Mouse (Mus musculus): ENCODE measurements around the gene Prss2. TPM values are rescaled to one million over a fixed set of nuclear protein-coding genes. Genes with fewer than 3 reads are reported as not detected.

The Prss2 gene
- polyA plus RNA-seq, 1 experiment from 2014 or later, result not detected

DNA sequence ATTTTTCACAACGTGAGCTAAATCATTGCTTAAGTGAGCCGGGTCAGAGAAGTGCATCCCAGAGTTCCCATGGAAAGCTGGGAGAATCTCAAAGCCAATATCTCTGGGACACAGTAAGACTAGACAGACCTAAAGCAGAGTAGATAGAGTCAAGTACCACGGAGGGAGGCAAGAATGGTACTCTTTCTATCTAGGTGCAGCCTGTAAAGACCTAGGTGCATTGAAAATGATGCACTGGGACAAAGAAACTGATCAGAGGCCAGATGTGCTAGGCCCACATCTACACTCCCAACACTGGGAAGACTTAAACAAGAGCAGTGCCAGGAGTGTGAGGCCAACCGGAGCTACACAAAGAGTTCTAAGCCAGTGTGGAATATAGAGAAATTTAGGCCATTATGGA is 23.7 kb downstream of the Prss2 start:
- H3K4me3 ChIP-seq (ENCODE audit: low read depth, low read length), result no peak overlapping the region
- H3K9ac ChIP-seq (ENCODE audit: low read depth, low read length), result no peak overlapping the region
- peaks cover 17% of the 10 kb centered on the region for H3K27me3 ChIP-seq (replicated peaks; ENCODE audit: control insufficient read depth, insufficient read depth, low read length)
- H3K4me1 ChIP-seq (ENCODE audit: control insufficient read depth, insufficient read depth, low read length), result 0 out of 2 replicates have a peak, but pooled peaks cover 3% of the 10 kb centered on the region
- H3K9me3 ChIP-seq (ENCODE audit: control insufficient read depth, low read length), result no peaks in the 10 kb centered on the region
- H3K27ac ChIP-seq (replicated peaks; ENCODE audit: low read depth, low read length), result no peak overlapping the region
- 83% methylated on average over 4 of the region's 4 CpGs for WGBS
- ATAC-seq (ENCODE audit: low read depth), result no peak
- H3K4me2 ChIP-seq (ENCODE audit: low read depth, low read length), result no peak overlapping the region
- DNase-seq (ENCODE audit: low spot score), result no peak
- no peaks in the 10 kb centered on the region for H3K36me3 ChIP-seq (ENCODE audit: control insufficient read depth, insufficient read depth, low read length)

DNA sequence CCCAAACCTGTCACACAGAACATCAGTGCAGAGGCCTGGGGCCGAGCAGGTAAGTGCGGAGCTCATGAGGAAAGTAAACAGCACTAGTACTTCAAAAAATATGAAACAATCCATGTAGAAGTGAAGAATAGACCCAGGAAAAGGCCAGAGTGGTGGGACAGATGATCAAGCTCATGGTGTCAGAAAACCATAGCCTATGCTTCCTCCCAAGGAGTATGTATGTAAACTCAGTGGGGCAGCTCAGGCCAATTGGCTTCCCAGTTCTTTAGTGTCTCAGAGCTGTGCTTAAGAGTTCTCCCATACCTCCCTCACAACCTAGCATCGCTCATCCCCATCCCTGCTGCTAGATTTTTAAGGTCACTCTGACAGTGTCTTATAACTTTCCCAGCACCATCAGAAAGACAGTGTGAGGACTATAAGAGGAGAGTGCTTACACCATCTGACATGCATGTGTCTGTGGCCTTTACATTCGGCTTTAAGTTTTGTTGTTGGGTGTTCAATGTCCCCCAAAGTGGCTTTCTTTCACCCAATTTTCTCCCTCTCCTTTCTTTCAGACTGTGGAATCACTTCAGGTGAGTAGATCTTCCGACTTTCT is 25.6 kb downstream of the Prss2 start:
- WGBS, result 85% methylated on average over 5 of the region's 5 CpGs
- no peak for DNase-seq (ENCODE audit: low spot score)
- no peaks in the 10 kb centered on the region for H3K36me3 ChIP-seq (ENCODE audit: control insufficient read depth, insufficient read depth, low read length)
- peaks cover 17% of the 10 kb centered on the region for H3K27me3 ChIP-seq (replicated peaks; ENCODE audit: control insufficient read depth, insufficient read depth, low read length)
- no peak overlapping the region for H3K9ac ChIP-seq (ENCODE audit: low read depth, low read length)
- no peak overlapping the region for H3K4me2 ChIP-seq (ENCODE audit: low read depth, low read length)
- H3K9me3 ChIP-seq (ENCODE audit: control insufficient read depth, low read length), result no peaks in the 10 kb centered on the region
- H3K27ac ChIP-seq (replicated peaks; ENCODE audit: low read depth, low read length), result no peak overlapping the region
- no peak overlapping the region for H3K4me3 ChIP-seq (ENCODE audit: low read depth, low read length)
- no peak for ATAC-seq (ENCODE audit: low read depth)
- 0 out of 2 replicates have a peak, but pooled peaks cover 3% of the 10 kb centered on the region for H3K4me1 ChIP-seq (ENCODE audit: control insufficient read depth, insufficient read depth, low read length)

DNA sequence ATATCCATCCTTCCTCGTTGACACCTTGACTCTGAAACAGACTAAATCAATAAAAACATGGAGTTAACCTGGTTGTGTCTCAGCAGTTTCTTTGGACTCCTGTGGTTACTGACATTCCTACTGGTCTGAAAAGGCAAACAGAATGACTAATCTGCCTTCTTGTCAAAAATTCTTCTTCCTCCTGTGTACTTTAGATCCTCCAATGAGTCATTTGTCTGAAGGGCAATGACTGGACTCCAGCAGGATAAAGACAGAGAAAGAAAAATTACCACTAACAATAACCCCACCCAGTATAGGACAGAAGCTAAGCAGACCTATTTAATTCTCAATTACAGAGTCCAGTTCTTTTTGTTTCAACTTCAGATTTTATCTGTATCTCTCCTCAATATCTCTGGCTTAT is 26.7 kb downstream of the Prss2 start:
- Histone ChIP-seq H3K4me3 (ENCODE audit: low read depth, low read length) (no peak overlapping the region), H3K27me3 (replicated peaks; ENCODE audit: control insufficient read depth, insufficient read depth, low read length) (peaks cover 12% of the 10 kb centered on the region; the same call in 1 of the 2 replicates), H3K4me1 (ENCODE audit: control insufficient read depth, insufficient read depth, low read length) (0 out of 2 replicates have a peak, but pooled peaks cover 3% of the 10 kb centered on the region), H3K9me3 (ENCODE audit: control insufficient read depth, low read length) (no peaks in the 10 kb centered on the region), H3K9ac (ENCODE audit: low read depth, low read length) (no peak overlapping the region), H3K36me3 (ENCODE audit: control insufficient read depth, insufficient read depth, low read length) (no peaks in the 10 kb centered on the region), H3K4me2 (ENCODE audit: low read depth, low read length) (no peak overlapping the region), H3K27ac (replicated peaks; ENCODE audit: low read depth, low read length) (no peak overlapping the region)
- DNase-seq (ENCODE audit: low spot score) (no peak), ATAC-seq (ENCODE audit: low read depth) (no peak)
- 53% methylated on average over 1 of the region's 1 CpGs for WGBS

DNA sequence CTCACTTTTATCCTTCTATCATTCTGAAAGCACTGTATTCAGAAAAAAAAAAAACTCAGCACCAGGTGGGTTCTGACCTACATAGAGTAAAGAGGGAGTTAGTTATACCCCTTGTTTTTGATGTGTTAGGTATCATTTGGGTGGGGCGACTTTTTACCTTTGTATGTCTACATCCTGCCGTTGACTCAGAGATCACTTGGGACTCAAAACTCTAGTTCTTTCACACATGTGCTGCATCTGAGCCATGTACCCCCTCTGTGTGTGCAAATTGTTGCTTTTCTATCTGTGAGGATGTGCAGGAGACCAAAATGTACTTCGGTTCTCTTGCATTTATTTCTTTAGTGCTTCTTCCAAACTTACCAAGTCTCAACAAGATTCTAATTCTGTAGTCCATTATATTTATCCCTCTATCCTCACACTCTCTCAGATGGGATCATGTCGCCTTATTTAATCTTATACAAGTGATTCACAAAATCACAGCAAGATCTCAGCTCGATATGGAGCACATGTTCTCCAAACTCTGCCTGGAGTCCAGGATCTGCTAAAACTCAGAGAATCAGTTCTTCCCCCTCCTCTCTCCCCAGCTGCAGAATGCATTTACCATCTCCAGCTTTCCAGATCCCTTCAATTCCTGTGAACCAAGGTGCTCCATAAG is 31.9 kb downstream of the Prss2 start:
- no peak for ATAC-seq (ENCODE audit: low read depth)
- H3K4me1 ChIP-seq (ENCODE audit: control insufficient read depth, insufficient read depth, low read length), result no peaks in the 10 kb centered on the region
- H3K27ac ChIP-seq (replicated peaks; ENCODE audit: low read depth, low read length), result no peak overlapping the region
- no peak overlapping the region for H3K9ac ChIP-seq (ENCODE audit: low read depth, low read length)
- no peaks in the 10 kb centered on the region for H3K27me3 ChIP-seq (replicated peaks; ENCODE audit: control insufficient read depth, insufficient read depth, low read length)
- H3K9me3 ChIP-seq (ENCODE audit: control insufficient read depth, low read length), result no peaks in the 10 kb centered on the region
- no peak overlapping the region for H3K4me3 ChIP-seq (ENCODE audit: low read depth, low read length)
- 79% methylated on average over 5 of the region's 5 CpGs for WGBS
- no peaks in the 10 kb centered on the region for H3K36me3 ChIP-seq (ENCODE audit: control insufficient read depth, insufficient read depth, low read length)
- DNase-seq (ENCODE audit: low spot score), result no peak
- no peak overlapping the region for H3K4me2 ChIP-seq (ENCODE audit: low read depth, low read length)

DNA sequence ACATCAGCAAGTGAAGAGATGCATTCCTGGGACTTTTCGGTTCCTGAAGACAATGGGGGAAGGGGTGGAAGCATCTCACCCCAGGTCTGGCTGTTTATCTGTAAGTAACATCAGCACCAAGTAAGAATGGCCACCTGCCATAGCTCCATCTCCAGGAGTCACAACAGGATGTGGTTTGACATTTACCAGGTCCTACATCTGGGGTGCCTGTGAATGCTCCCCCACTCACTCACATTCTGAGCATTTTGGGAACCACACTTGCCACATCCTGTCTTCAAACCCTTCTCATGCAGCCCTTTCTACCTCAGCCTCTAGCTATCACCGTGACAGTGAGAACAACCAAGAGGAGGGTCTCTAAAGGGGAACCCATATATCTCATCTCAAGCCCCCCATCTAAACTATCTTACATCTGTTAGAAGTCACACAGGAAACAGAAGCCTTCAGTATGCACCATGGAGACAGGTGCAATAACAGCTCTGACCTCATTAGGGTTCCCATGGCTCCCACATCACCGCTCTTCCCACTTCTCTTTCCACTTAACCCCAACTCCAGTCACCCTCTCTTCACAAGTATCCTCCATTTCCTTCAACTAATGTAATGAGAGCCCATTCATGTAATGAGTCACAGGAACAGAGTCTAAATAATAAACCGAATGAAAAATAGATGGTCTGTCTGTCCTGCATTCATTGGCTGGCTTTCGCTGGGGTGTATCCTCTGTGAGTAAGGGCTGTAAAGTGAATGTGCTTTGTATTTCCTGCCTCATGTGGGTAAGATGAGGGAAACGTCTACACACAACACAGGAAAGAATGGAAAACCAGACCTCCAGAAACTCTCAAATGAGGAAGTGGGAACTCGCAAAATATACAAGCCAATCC is 32.9 kb downstream of the Prss2 start:
- H3K4me3 ChIP-seq (ENCODE audit: low read depth, low read length), result no peak overlapping the region
- WGBS, result 76% methylated on average over 7 of the region's 7 CpGs
- no peak for ATAC-seq (ENCODE audit: low read depth)
- H3K4me2 ChIP-seq (ENCODE audit: low read depth, low read length), result no peak overlapping the region
- H3K9me3 ChIP-seq (ENCODE audit: control insufficient read depth, low read length), result no peaks in the 10 kb centered on the region
- H3K27ac ChIP-seq (replicated peaks; ENCODE audit: low read depth, low read length), result no peak overlapping the region
- DNase-seq (ENCODE audit: low spot score), result no peak
- no peak overlapping the region for H3K9ac ChIP-seq (ENCODE audit: low read depth, low read length)
- no peaks in the 10 kb centered on the region for H3K27me3 ChIP-seq (replicated peaks; ENCODE audit: control insufficient read depth, insufficient read depth, low read length)
- H3K4me1 ChIP-seq (ENCODE audit: control insufficient read depth, insufficient read depth, low read length), result no peaks in the 10 kb centered on the region
- no peaks in the 10 kb centered on the region for H3K36me3 ChIP-seq (ENCODE audit: control insufficient read depth, insufficient read depth, low read length)

DNA sequence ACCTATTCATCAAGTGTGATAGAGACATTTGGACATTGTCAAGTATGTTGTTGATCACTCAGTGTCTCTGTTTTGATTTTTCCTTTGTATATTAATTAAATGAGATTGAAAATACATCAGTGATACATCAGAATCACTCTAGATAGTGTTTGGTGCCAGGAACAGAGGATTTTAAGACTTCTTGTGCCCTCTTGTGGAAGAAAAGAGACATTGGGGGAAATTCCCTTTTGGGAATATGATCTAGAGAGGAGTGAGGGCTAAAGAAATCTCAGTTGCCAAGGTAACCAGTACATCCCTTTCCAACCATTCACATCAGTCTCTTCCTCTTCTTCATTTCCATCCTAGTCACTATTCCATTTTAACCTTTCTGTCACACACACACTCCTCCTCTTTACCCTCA is 34.8 kb downstream of the Prss2 start:
- no peak overlapping the region for H3K9ac ChIP-seq (ENCODE audit: low read depth, low read length)

DNA sequence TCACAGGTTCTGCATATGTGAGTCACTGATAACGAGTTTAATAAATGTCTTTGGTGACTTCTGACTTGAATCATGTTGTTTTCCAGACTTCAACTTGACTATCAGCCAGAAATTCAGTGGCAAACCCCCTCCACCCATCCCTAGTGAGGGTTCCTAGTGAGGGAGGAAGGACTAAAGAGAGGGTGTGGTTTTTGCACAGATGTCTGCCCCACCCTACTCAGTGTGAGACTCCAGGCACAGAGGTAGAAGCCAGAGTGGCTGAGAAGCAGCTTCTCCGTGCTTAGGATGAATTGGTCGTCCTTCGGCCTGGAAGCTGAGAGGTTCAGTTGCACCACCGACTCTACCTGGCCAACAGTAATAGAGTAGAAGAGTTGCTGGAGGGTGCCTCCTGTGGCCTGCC is 35.9 kb downstream of the Prss2 start:
- H3K36me3 ChIP-seq (ENCODE audit: control insufficient read depth, insufficient read depth, low read length), result no peaks in the 10 kb centered on the region
- no peak overlapping the region for H3K4me3 ChIP-seq (ENCODE audit: low read depth, low read length)
- no peak overlapping the region for H3K4me2 ChIP-seq (ENCODE audit: low read depth, low read length)
- ATAC-seq (ENCODE audit: low read depth) (no peak), DNase-seq (ENCODE audit: low spot score) (no peak)
- H3K27me3 ChIP-seq (replicated peaks; ENCODE audit: control insufficient read depth, insufficient read depth, low read length), result no peaks in the 10 kb centered on the region
- H3K9me3 ChIP-seq (ENCODE audit: control insufficient read depth, low read length), result no peaks in the 10 kb centered on the region
- H3K4me1 ChIP-seq (ENCODE audit: control insufficient read depth, insufficient read depth, low read length), result no peaks in the 10 kb centered on the region
- 72% methylated on average over 5 of the region's 5 CpGs for WGBS
- no peak overlapping the region for H3K27ac ChIP-seq (replicated peaks; ENCODE audit: low read depth, low read length)
- no peak overlapping the region for H3K9ac ChIP-seq (ENCODE audit: low read depth, low read length)

More for the DNA sequence above, 34.8 kb downstream of the Prss2 start:
- DNase-seq (ENCODE audit: low spot score) (peak; percentile 20), ATAC-seq (ENCODE audit: low read depth) (no peak)
- no peak overlapping the region for H3K4me3 ChIP-seq (ENCODE audit: low read depth, low read length)
- no peaks in the 10 kb centered on the region for H3K36me3 ChIP-seq (ENCODE audit: control insufficient read depth, insufficient read depth, low read length)
- H3K4me1 ChIP-seq (ENCODE audit: control insufficient read depth, insufficient read depth, low read length), result no peaks in the 10 kb centered on the region
- no peaks in the 10 kb centered on the region for H3K27me3 ChIP-seq (replicated peaks; ENCODE audit: control insufficient read depth, insufficient read depth, low read length)
- no peak overlapping the region for H3K4me2 ChIP-seq (ENCODE audit: low read depth, low read length)
- H3K27ac ChIP-seq (replicated peaks; ENCODE audit: low read depth, low read length), result no peak overlapping the region
- no peaks in the 10 kb centered on the region for H3K9me3 ChIP-seq (ENCODE audit: control insufficient read depth, low read length)

DNA sequence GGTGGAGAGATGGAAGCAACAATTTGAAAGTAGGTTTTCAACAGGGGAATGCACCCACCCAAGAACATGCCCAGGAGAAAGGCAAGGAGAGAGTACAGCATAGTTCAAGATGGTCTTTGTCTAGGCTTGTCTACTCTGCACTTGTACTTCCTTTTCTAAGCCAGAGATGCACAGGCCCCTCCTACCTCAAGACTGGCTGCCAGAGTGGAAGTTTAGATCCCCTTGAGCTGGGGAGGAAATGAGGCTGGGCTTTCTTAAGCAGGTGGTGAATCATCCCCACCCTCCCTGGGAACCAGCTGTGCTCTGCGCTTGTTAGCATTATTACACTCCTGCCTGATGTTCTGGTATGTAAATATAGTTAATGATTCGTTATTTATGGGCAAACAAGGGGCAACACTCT is 36.7 kb downstream of the Prss2 start:
- no peak overlapping the region for H3K27ac ChIP-seq (replicated peaks; ENCODE audit: low read depth, low read length)
- ATAC-seq (ENCODE audit: low read depth) (peak; percentile 26), DNase-seq (ENCODE audit: low spot score) (peak; percentile 48)
- H3K4me1 ChIP-seq (ENCODE audit: control insufficient read depth, insufficient read depth, low read length), result no peaks in the 10 kb centered on the region
- no peak overlapping the region for H3K9ac ChIP-seq (ENCODE audit: low read depth, low read length)
- H3K36me3 ChIP-seq (ENCODE audit: control insufficient read depth, insufficient read depth, low read length), result no peaks in the 10 kb centered on the region
- no peak overlapping the region for H3K4me2 ChIP-seq (ENCODE audit: low read depth, low read length)
- H3K9me3 ChIP-seq (ENCODE audit: control insufficient read depth, low read length), result no peaks in the 10 kb centered on the region
- 54% methylated on average over 2 of the region's 2 CpGs for WGBS
- H3K27me3 ChIP-seq (replicated peaks; ENCODE audit: control insufficient read depth, insufficient read depth, low read length), result no peaks in the 10 kb centered on the region
- no peak overlapping the region for H3K4me3 ChIP-seq (ENCODE audit: low read depth, low read length)
